Mouse (Mus musculus) midbrain, embryonic 11.5 days (tissue): ENCODE measurements at regions not wholly inside any gene's neighbourhood (a gene's known extent, or its start where the extent isn't known, plus 50 kb on each side); places are given as distances from the start of the nearest gene placed in this dataset.
"Not testable (repeated sequence)": the region's sequence is repeated elsewhere in the genome, so short reads cannot be mapped to it uniquely, and the experiment has no call there.

Experiments used
- ATAC-seq: fragments of 200-750 bp; cut with Nextera tagmentation; 2 replicates; pipeline ENCODE4 v1.8.0; 2017; ENCODE audit warnings: moderate TSS enrichment, moderate library complexity; ENCODE audit not compliant: low FRiP score
- DNase-seq: peaks from one replicate; pipeline ENCODE4 v3.0.0; 2015; ENCODE audit warnings: low spot score; ENCODE audit errors: missing footprints
- H3K27ac ChIP-seq: fragments of 300-500 bp; sonication (generic); 2 replicates; pipeline ENCODE4 v1.5.1; 2014; ENCODE audit warnings: low read depth, low read length
- H3K27me3 ChIP-seq: fragments of 300-500 bp; sonication (generic); 2 replicates; pipeline ENCODE4 v1.6.1; 2014; ENCODE audit warnings: mild to moderate bottlenecking, low read length, moderate library complexity, mixed read lengths; ENCODE audit not compliant: control insufficient read depth, insufficient read depth
- H3K36me3 ChIP-seq: fragments of 300-500 bp; sonication (generic); 2 replicates; pipeline ENCODE4 v1.6.1; 2014; ENCODE audit warnings: mild to moderate bottlenecking, low read length, moderate library complexity, mixed read lengths; ENCODE audit not compliant: control insufficient read depth, insufficient read depth
- H3K4me1 ChIP-seq: fragments of 300-500 bp; sonication (generic); 2 replicates; pipeline ENCODE4 v1.6.1; 2014; ENCODE audit warnings: low read length; ENCODE audit not compliant: control insufficient read depth, insufficient read depth
- H3K4me2 ChIP-seq: fragments of 300-500 bp; sonication (generic); 2 replicates; pipeline ENCODE4 v1.6.1; 2014; ENCODE audit warnings: mild to moderate bottlenecking, moderate library complexity
- H3K4me3 ChIP-seq: fragments of 300-500 bp; sonication (generic); 2 replicates; pipeline ENCODE4 v1.5.1; 2014; ENCODE audit warnings: low read depth, low read length
- H3K9ac ChIP-seq: fragments of 300-500 bp; sonication (generic); 2 replicates; pipeline ENCODE4 v1.6.1; 2014; ENCODE audit warnings: low read length
- H3K9me3 ChIP-seq: fragments of 300-500 bp; sonication (generic); 2 replicates; pipeline ENCODE4 v1.6.1; 2016; ENCODE audit warnings: low read length; ENCODE audit not compliant: control insufficient read depth
- WGBS: fragments of 180-500 bp; shearing (Covaris S2); extraction: QIAGEN DNeasy Blood & Tissue Kit; methylation state at CpG from one replicate; pipeline ENCODE4 v1.1.7; 2014; 5-methylcytosine and 5-hydroxymethylcytosine counted together

DNA sequence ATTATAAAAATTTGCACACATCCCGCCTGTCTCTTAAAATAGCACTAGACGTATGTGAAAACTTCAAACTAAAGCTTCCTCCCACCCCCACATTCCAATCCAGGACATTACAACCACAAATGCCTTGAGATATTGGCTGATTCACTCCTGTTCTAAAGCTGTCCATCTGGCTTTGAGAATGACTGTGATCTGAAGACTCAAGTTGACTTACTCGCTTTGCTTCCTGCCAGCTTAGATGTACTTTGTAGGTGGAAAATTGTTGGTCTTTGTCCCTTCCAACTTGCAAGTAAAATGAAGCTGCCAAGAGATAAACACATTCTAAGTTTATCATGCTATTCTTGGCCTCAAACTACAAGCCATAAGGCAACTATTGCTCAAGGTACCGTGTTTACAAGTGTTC is 779.7 kb downstream of the Cetn3 start:
- Histone ChIP-seq H3K4me1 (no peaks in the 10 kb centered on the region), H3K4me2 (no peak overlapping the region), H3K9ac (no peak overlapping the region), H3K27me3 (no peaks in the 10 kb centered on the region), H3K4me3 (no peak overlapping the region), H3K9me3 (no peaks in the 10 kb centered on the region), H3K27ac (no peak overlapping the region), H3K36me3 (no peaks in the 10 kb centered on the region)
- DNase-seq (no peak), ATAC-seq (no peak)
- 89% methylated on average over 4 of the region's 4 CpGs for WGBS

DNA sequence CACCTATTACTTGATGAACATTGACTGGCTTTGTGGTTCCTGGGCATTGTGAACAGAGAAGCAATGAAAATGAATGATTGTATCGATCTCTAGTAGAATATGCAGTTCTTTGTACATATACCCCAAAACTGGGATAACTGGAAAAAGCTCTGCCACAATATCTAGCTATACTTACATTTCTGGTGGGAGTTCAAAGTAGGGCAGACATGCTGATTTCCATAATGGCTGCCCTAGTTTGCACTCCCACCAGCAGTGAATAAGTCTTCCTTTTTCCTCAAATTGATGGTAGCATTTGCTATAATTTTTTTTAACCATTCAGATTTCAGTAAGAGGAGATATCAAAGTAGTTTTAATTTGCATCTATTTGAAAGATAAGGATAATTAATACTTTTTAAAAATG is 788.0 kb downstream of the Cetn3 start:
- no peak overlapping the region for H3K27ac ChIP-seq
- no peak overlapping the region for H3K4me3 ChIP-seq
- H3K4me2 ChIP-seq: no peak overlapping the region
- no peaks in the 10 kb centered on the region for H3K4me1 ChIP-seq
- H3K36me3 ChIP-seq: no peaks in the 10 kb centered on the region
- DNase-seq (no peak), ATAC-seq (no peak)
- no peak overlapping the region for H3K9ac ChIP-seq
- no peaks in the 10 kb centered on the region for H3K27me3 ChIP-seq
- H3K9me3 ChIP-seq: no peaks in the 10 kb centered on the region
- WGBS: 88% methylated on average over 1 of the region's 1 CpGs

DNA sequence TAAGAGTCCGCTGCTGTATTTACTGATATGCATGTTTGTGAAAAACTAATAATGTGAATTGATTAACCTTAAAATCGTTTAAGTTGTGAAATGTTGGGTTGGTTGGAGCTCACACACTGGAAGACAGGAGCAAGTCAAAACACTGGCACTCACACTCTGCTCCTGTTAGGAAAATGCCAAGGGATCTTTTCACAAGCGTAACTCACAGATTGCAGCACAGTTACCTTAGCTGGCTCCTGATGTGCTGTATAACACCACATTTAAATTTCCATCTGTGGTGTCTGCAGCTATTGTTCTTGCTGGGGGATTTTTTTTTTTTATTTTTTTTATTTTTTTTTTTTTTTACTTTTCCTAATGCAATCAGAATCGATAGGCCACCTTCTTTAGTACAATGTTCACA is 795.1 kb downstream of the Cetn3 start:
- no peaks in the 10 kb centered on the region for H3K4me1 ChIP-seq
- no peak overlapping the region for H3K9ac ChIP-seq
- H3K4me2 ChIP-seq: no peak overlapping the region
- no peak overlapping the region for H3K4me3 ChIP-seq
- ATAC-seq (no peak), DNase-seq (no peak)
- H3K27ac ChIP-seq: no peak overlapping the region
- no peaks in the 10 kb centered on the region for H3K9me3 ChIP-seq
- WGBS: 86% methylated on average over 4 of the region's 4 CpGs
- no peaks in the 10 kb centered on the region for H3K27me3 ChIP-seq
- H3K36me3 ChIP-seq: no peaks in the 10 kb centered on the region

DNA sequence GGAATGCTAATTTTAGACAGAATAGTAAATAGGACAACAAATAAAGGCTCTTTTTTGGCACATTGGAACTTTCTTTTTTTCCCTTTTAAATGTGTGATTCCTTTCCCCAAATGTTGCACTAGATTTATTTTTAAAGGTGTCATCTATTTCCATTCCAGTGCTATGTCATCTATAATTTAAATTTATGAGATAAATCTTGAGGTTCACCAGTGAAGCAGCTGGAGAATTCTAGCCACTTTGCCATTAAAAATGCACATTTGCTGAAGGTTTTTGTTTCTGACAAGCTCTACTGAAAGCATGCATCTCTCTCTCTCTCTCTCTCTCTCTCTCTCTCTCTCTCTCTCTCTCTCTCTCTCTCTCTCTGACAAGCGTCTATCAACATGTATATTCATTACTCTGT is 803.5 kb downstream of the Cetn3 start:
- Histone ChIP-seq H3K4me2 (no peak overlapping the region), H3K9ac (no peak overlapping the region), H3K4me3 (no peak overlapping the region), H3K9me3 (no peaks in the 10 kb centered on the region), H3K4me1 (no peaks in the 10 kb centered on the region), H3K27me3 (no peaks in the 10 kb centered on the region), H3K36me3 (no peaks in the 10 kb centered on the region), H3K27ac (no peak overlapping the region)
- WGBS: 72% methylated on average over 1 of the region's 1 CpGs
- ATAC-seq: no peak
- no peak for DNase-seq

DNA sequence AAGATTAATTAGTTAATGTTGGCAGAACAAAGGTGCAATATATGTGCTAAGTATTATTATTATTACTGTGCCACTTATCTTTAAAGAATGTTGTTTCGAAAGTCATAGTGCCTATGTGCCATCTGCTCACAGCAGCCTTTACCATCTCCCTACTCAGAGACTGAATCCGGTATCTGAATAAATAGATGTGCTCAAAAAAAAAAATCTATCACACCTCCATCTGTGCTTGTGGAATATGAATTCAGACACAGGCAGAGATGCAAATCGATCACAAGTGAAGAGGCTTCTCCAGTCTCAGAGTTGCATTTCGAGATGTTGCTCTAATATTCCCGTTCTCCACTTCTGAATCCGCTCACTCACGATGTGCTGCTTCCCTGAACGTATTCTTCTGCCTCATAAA is 811.0 kb downstream of the Cetn3 start:
- 93% methylated on average over 8 of the region's 8 CpGs for whole genome bisulfite sequencing
- DNase-seq: peak; percentile 1

DNA sequence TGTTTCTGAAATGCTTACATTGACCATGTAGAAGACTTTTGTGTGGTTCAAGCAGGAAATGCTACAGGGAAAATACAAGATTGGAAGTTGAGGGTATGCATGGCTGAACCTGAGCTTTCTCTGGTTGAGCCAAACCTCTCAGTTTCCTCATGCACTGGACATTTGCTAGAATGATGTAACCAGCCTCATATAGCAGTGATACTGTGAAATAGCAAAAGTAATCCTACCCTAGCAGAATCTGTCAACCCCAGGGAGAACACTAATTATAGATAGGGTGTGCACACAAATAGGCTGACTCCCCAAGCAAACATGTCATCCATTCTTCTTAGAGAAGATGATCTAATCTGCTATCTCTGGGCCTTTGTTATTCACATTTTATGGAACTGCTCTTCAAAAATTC is 812.7 kb downstream of the Cetn3 start:
- H3K9me3 ChIP-seq: no peaks in the 10 kb centered on the region
- H3K4me2 ChIP-seq: no peak overlapping the region
- no peak overlapping the region for H3K27ac ChIP-seq
- no peaks in the 10 kb centered on the region for H3K27me3 ChIP-seq
- no peak overlapping the region for H3K4me3 ChIP-seq
- no peaks in the 10 kb centered on the region for H3K36me3 ChIP-seq
- ATAC-seq (no peak), DNase-seq (peak; percentile 19)
- H3K4me1 ChIP-seq: no peaks in the 10 kb centered on the region
- no peak overlapping the region for H3K9ac ChIP-seq

More for the DNA sequence above, 811.0 kb downstream of the Cetn3 start:
- Histone ChIP-seq H3K4me2 (no peak overlapping the region), H3K9me3 (no peaks in the 10 kb centered on the region), H3K4me3 (no peak overlapping the region), H3K9ac (no peak overlapping the region), H3K27ac (no peak overlapping the region), H3K4me1 (no peaks in the 10 kb centered on the region), H3K36me3 (no peaks in the 10 kb centered on the region), H3K27me3 (no peaks in the 10 kb centered on the region)
- ATAC-seq: no peak

DNA sequence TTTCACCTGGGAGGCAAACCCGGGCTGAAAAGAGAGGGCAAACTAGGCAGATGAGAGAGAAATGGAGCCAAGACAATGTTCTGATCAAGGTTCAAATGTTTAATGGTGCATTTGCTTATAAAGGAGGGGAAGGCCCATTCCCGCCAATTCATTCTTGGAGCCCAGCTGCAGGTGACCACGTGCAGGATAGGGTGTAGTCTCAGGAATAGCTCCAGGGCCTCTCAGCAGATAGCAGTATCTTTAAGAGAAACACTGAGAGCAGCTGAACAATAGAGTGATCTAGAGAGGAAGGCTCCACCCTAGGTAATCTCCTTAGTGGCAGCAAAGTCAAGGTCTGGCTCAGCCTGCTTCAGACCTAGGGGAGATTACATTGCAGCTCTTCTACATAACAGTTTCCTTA is 823.0 kb downstream of the Cetn3 start:
- not testable (repeated sequence) for H3K9ac ChIP-seq, H3K4me3 ChIP-seq, H3K4me1 ChIP-seq, H3K4me2 ChIP-seq, H3K27me3 ChIP-seq, H3K27ac ChIP-seq, H3K36me3 ChIP-seq, H3K9me3 ChIP-seq, ATAC-seq
- WGBS: 77% methylated on average over 3 of the region's 3 CpGs
- peak; percentile 8 for DNase-seq

DNA sequence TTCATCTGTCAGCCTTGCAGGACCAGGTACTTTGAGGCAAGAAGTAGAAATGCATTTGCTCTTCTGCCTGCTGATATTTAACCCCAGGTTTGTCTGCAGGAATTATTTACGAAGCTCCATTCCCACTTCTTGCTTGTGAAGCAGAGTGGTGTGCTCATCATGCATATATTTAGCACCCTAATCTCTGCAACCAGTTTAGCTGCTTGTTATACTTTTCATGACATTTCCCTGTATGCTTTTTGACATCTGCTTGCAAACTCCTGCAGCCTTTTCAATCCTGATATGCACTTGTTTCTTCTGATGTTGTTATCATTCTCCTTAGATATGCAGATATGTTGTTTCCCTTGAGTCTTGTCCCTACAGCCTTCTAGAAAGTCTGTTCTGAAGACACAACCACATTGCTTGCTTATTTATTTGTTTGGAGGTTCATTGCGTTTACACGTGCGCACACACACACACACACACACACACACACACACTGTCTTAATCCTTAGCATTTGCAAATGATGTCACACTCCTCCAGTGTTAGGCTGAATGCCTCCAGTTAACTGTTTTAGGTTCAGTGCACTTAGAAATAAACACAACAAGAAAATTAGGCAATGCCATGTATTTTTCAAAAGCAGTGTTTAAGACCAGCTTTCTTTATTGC is 836.3 kb downstream of the Cetn3 start:
- Histone ChIP-seq H3K9ac (no peak overlapping the region), H3K4me2 (no peak overlapping the region), H3K27me3 (no peaks in the 10 kb centered on the region), H3K4me1 (no peaks in the 10 kb centered on the region), H3K9me3 (no peaks in the 10 kb centered on the region), H3K27ac (no peak overlapping the region), H3K36me3 (no peaks in the 10 kb centered on the region), H3K4me3 (no peak overlapping the region)
- WGBS: 79% methylated on average over 4 of the region's 4 CpGs
- DNase-seq: peak; percentile 53
- no peak for ATAC-seq

DNA sequence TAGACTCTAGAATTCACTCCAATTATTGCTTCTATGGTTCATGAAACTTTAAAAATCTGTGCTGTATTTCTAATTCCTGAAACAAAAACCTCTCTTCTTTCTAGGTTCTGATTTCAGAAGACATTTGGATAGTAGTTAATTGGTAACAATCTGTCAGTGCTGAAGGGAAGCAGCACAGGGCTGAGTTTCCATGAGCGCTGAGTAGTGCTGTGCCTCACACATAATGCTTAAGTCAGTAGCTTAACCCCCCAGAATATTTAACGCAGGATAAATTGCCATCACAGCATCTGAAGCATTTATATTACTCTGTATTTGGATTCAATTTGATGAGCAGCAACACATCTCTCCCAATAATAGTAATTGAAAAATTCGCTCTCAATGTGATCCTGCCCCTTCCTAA is 837.2 kb downstream of the Cetn3 start:
- H3K9ac ChIP-seq: no peak overlapping the region
- DNase-seq (no peak), ATAC-seq (no peak)
- H3K9me3 ChIP-seq: no peaks in the 10 kb centered on the region
- H3K36me3 ChIP-seq: no peaks in the 10 kb centered on the region
- H3K4me2 ChIP-seq: no peak overlapping the region
- WGBS: 84% methylated on average over 3 of the region's 3 CpGs
- H3K4me1 ChIP-seq: no peaks in the 10 kb centered on the region
- H3K27me3 ChIP-seq: no peaks in the 10 kb centered on the region
- H3K27ac ChIP-seq: no peak overlapping the region
- H3K4me3 ChIP-seq: no peak overlapping the region

DNA sequence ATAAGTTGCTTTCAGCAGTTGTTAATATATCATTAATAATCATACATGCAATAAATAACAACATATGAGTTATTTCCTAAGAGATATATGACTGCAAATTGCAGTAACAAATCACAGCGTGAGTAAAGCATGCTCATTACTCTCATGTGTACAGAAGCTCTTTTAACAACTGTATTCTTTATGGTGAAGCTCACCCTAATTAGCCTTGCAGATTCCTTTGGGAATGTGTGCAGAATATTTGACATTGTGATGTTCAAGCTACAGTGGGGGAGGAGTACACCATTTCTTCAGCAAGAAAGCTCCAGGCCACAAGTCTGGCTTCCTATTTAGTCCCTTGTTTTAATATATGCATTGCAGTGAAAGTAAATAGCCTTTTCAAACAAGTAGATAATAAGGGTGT is 837.9 kb downstream of the Cetn3 start:
- ATAC-seq (peak; percentile 85), DNase-seq (no peak)
- 70% methylated on average over 1 of the region's 1 CpGs for WGBS

More for the DNA sequence above, 837.9 kb downstream of the Cetn3 start:
- Histone ChIP-seq H3K27ac (no peak overlapping the region), H3K4me2 (no peak overlapping the region), H3K4me3 (no peak overlapping the region), H3K9ac (no peak overlapping the region), H3K27me3 (no peaks in the 10 kb centered on the region), H3K9me3 (no peaks in the 10 kb centered on the region), H3K36me3 (no peaks in the 10 kb centered on the region), H3K4me1 (no peaks in the 10 kb centered on the region)
